Mouse (Mus musculus) midbrain, embryonic 11.5 days (tissue): ENCODE measurements at regions not wholly inside any gene's neighbourhood (a gene's known extent, or its start where the extent isn't known, plus 50 kb on each side); places are given as distances from the start of the nearest gene placed in this dataset.
"Not testable (repeated sequence)": the region's sequence is repeated elsewhere in the genome, so short reads cannot be mapped to it uniquely, and the experiment has no call there.

Experiments used
- ATAC-seq: fragments of 200-750 bp; cut with Nextera tagmentation; 2 replicates; pipeline ENCODE4 v1.8.0; 2017; ENCODE audit warnings: moderate TSS enrichment, moderate library complexity; ENCODE audit not compliant: low FRiP score
- DNase-seq: peaks from one replicate; pipeline ENCODE4 v3.0.0; 2015; ENCODE audit warnings: low spot score; ENCODE audit errors: missing footprints
- H3K27ac ChIP-seq: fragments of 300-500 bp; sonication (generic); 2 replicates; pipeline ENCODE4 v1.5.1; 2014; ENCODE audit warnings: low read depth, low read length
- H3K27me3 ChIP-seq: fragments of 300-500 bp; sonication (generic); 2 replicates; pipeline ENCODE4 v1.6.1; 2014; ENCODE audit warnings: mild to moderate bottlenecking, low read length, moderate library complexity, mixed read lengths; ENCODE audit not compliant: control insufficient read depth, insufficient read depth
- H3K36me3 ChIP-seq: fragments of 300-500 bp; sonication (generic); 2 replicates; pipeline ENCODE4 v1.6.1; 2014; ENCODE audit warnings: mild to moderate bottlenecking, low read length, moderate library complexity, mixed read lengths; ENCODE audit not compliant: control insufficient read depth, insufficient read depth
- H3K4me1 ChIP-seq: fragments of 300-500 bp; sonication (generic); 2 replicates; pipeline ENCODE4 v1.6.1; 2014; ENCODE audit warnings: low read length; ENCODE audit not compliant: control insufficient read depth, insufficient read depth
- H3K4me2 ChIP-seq: fragments of 300-500 bp; sonication (generic); 2 replicates; pipeline ENCODE4 v1.6.1; 2014; ENCODE audit warnings: mild to moderate bottlenecking, moderate library complexity
- H3K4me3 ChIP-seq: fragments of 300-500 bp; sonication (generic); 2 replicates; pipeline ENCODE4 v1.5.1; 2014; ENCODE audit warnings: low read depth, low read length
- H3K9ac ChIP-seq: fragments of 300-500 bp; sonication (generic); 2 replicates; pipeline ENCODE4 v1.6.1; 2014; ENCODE audit warnings: low read length
- H3K9me3 ChIP-seq: fragments of 300-500 bp; sonication (generic); 2 replicates; pipeline ENCODE4 v1.6.1; 2016; ENCODE audit warnings: low read length; ENCODE audit not compliant: control insufficient read depth
- WGBS: fragments of 180-500 bp; shearing (Covaris S2); extraction: QIAGEN DNeasy Blood & Tissue Kit; methylation state at CpG from one replicate; pipeline ENCODE4 v1.1.7; 2014; 5-methylcytosine and 5-hydroxymethylcytosine counted together

GRCm38 (mm10) chr10:56880154-56880591 is 503.0 kb downstream of the Gja1 start:
- 87% methylated on average over 12 of the region's 12 CpGs for WGBS
- H3K4me1 ChIP-seq = no peaks in the 10 kb centered on the region
- no peak overlapping the region for H3K4me2 ChIP-seq
- H3K27me3 ChIP-seq = no peaks in the 10 kb centered on the region
- no peak overlapping the region for H3K27ac ChIP-seq
- DNase-seq (no peak), ATAC-seq (no peak)
- no peaks in the 10 kb centered on the region for H3K9me3 ChIP-seq
- H3K9ac ChIP-seq = no peak overlapping the region
- no peak overlapping the region for H3K4me3 ChIP-seq
- H3K36me3 ChIP-seq = no peaks in the 10 kb centered on the region

- DNase-seq = no peak
- no peak overlapping the region for H3K9ac ChIP-seq
- H3K27me3 ChIP-seq = no peaks in the 10 kb centered on the region
- H3K4me3 ChIP-seq = no peak overlapping the region
- no peak overlapping the region for H3K27ac ChIP-seq
- H3K4me1 ChIP-seq = no peaks in the 10 kb centered on the region
- H3K36me3 ChIP-seq = no peaks in the 10 kb centered on the region
- H3K9me3 ChIP-seq = no peaks in the 10 kb centered on the region
- ATAC-seq = no peak
- no peak overlapping the region for H3K4me2 ChIP-seq
- WGBS = 75% methylated on average over 4 of the region's 4 CpGs
Observed at GRCm38 (mm10) chr10:56884456-56885410, 507.6 kb downstream of the Gja1 start.

GRCm38 (mm10) chr10:56891530-56891929 is 514.4 kb downstream of the Gja1 start:
- 85% methylated on average over 2 of the region's 2 CpGs for WGBS
- not testable (repeated sequence) for H3K27ac ChIP-seq, H3K36me3 ChIP-seq, H3K9ac ChIP-seq, H3K9me3 ChIP-seq, H3K4me1 ChIP-seq, ATAC-seq, H3K4me2 ChIP-seq, H3K27me3 ChIP-seq, H3K4me3 ChIP-seq, DNase-seq

GRCm38 (mm10) chr10:56892666-56893209 is 515.6 kb downstream of the Gja1 start:
- Histone ChIP-seq H3K4me3 (no peak overlapping the region), H3K4me2 (no peak overlapping the region), H3K27ac (no peak overlapping the region), H3K9me3 (no peaks in the 10 kb centered on the region), H3K4me1 (peaks cover 8% of the 10 kb centered on the region), H3K36me3 (no peaks in the 10 kb centered on the region), H3K27me3 (no peaks in the 10 kb centered on the region), H3K9ac (no peak overlapping the region)
- no peak for DNase-seq
- WGBS = 57% methylated on average over 10 of the region's 10 CpGs
- ATAC-seq = no peak; the same call in 1 of the 2 replicates

GRCm38 (mm10) chr10:56893210-56893705 is 516.1 kb downstream of the Gja1 start:
- peak; percentile 81 for ATAC-seq
- Histone ChIP-seq H3K4me3 (no peak overlapping the region), H3K27me3 (no peaks in the 10 kb centered on the region), H3K9ac (no peak overlapping the region), H3K9me3 (no peaks in the 10 kb centered on the region), H3K27ac (0 out of 2 replicates have a peak overlapping the region, but pooled peaks have one; percentile 5), H3K4me2 (peak overlapping the region; percentile 20; the same call in 1 of the 2 replicates), H3K36me3 (no peaks in the 10 kb centered on the region), H3K4me1 (peaks cover 8% of the 10 kb centered on the region)
- WGBS = 8% methylated on average over 8 of the region's 8 CpGs
- DNase-seq = peak; percentile 90

GRCm38 (mm10) chr10:56899640-56900274 is 522.6 kb downstream of the Gja1 start:
- Histone ChIP-seq H3K4me2 (no peak overlapping the region), H3K27me3 (no peaks in the 10 kb centered on the region), H3K27ac (no peak overlapping the region), H3K4me3 (no peak overlapping the region), H3K9ac (no peak overlapping the region), H3K9me3 (no peaks in the 10 kb centered on the region), H3K36me3 (no peaks in the 10 kb centered on the region), H3K4me1 (no peaks in the 10 kb centered on the region)
- no peak for ATAC-seq
- WGBS = 51% methylated on average over 5 of the region's 5 CpGs
- no peak for DNase-seq

- H3K4me1 ChIP-seq = no peaks in the 10 kb centered on the region
- WGBS = 89% methylated on average over 6 of the region's 6 CpGs
- no peaks in the 10 kb centered on the region for H3K36me3 ChIP-seq
- no peak for ATAC-seq
- no peak for DNase-seq
- H3K9ac ChIP-seq = no peak overlapping the region
- no peaks in the 10 kb centered on the region for H3K27me3 ChIP-seq
- H3K4me3 ChIP-seq = no peak overlapping the region
- H3K9me3 ChIP-seq = no peaks in the 10 kb centered on the region
- no peak overlapping the region for H3K4me2 ChIP-seq
- H3K27ac ChIP-seq = no peak overlapping the region
Observed at GRCm38 (mm10) chr10:56900914-56901313, 523.8 kb downstream of the Gja1 start.

GRCm38 (mm10) chr10:56912711-56913110 is 535.6 kb downstream of the Gja1 start:
- Histone ChIP-seq H3K4me1 (no peaks in the 10 kb centered on the region), H3K27me3 (no peaks in the 10 kb centered on the region), H3K9me3 (no peaks in the 10 kb centered on the region), H3K36me3 (no peaks in the 10 kb centered on the region), H3K27ac (no peak overlapping the region), H3K4me3 (no peak overlapping the region), H3K9ac (no peak overlapping the region), H3K4me2 (no peak overlapping the region)
- WGBS = 90% methylated on average over 1 of the region's 1 CpGs
- DNase-seq (no peak), ATAC-seq (no peak)

- H3K27ac ChIP-seq = no peak overlapping the region
- H3K4me3 ChIP-seq = no peak overlapping the region
- no peaks in the 10 kb centered on the region for H3K36me3 ChIP-seq
- H3K27me3 ChIP-seq = no peaks in the 10 kb centered on the region
- H3K4me2 ChIP-seq = no peak overlapping the region
- no peaks in the 10 kb centered on the region for H3K9me3 ChIP-seq
- WGBS = 75% methylated on average over 5 of the region's 5 CpGs
- DNase-seq (no peak), ATAC-seq (no peak)
- no peaks in the 10 kb centered on the region for H3K4me1 ChIP-seq
- H3K9ac ChIP-seq = no peak overlapping the region
Observed at GRCm38 (mm10) chr10:56914103-56914502, 537.0 kb downstream of the Gja1 start.
